Mouse (Mus musculus): ENCODE measurements at regions not wholly inside any gene's neighbourhood (a gene's known extent, or its start where the extent isn't known, plus 50 kb on each side); places are given as distances from the start of the nearest gene placed in this dataset.
"Not testable (repeated sequence)": the region's sequence is repeated elsewhere in the genome, so short reads cannot be mapped to it uniquely, and the experiment has no call there.

GRCm38 (mm10) chr9:4234796-4235195 is 74.5 kb downstream of the Aasdhppt start:
- no peak for DNase-seq (ENCODE audit: low read depth, low spot score)

- DNase-seq (ENCODE audit: low read depth, low spot score), result not testable (repeated sequence)
Observed at GRCm38 (mm10) chr9:4214571-4214970, 94.7 kb downstream of the Aasdhppt start.

GRCm38 (mm10) chr9:4209987-4210476 is 99.2 kb downstream of the Aasdhppt start:
- DNase-seq (ENCODE audit: low read depth, low spot score), result peak; percentile 14

GRCm38 (mm10) chr9:4192737-4193136 is 116.5 kb downstream of the Aasdhppt start:
- not testable (repeated sequence) for DNase-seq (ENCODE audit: low read depth, low spot score)

- not testable (repeated sequence) for DNase-seq (ENCODE audit: low read depth, low spot score)
Observed at GRCm38 (mm10) chr9:4156011-4156410, 153.3 kb downstream of the Aasdhppt start.

- not testable (repeated sequence) for DNase-seq (ENCODE audit: low read depth, low spot score)
Observed at GRCm38 (mm10) chr9:4138829-4139228, 170.4 kb downstream of the Aasdhppt start.

GRCm38 (mm10) chr9:4092518-4092917 is 216.8 kb downstream of the Aasdhppt start:
- no peak for DNase-seq (ENCODE audit: low read depth, low spot score)

- not testable (repeated sequence) for DNase-seq (ENCODE audit: low read depth, low spot score)
Observed at GRCm38 (mm10) chr9:4082668-4083067, 226.6 kb downstream of the Aasdhppt start.

- DNase-seq (ENCODE audit: low read depth, low spot score), result no peak
Observed at GRCm38 (mm10) chr9:4061037-4061436, 248.2 kb downstream of the Aasdhppt start.

GRCm38 (mm10) chr9:4048749-4049148 is 260.5 kb downstream of the Aasdhppt start:
- no peak for DNase-seq (ENCODE audit: low read depth, low spot score)

GRCm38 (mm10) chr9:4047654-4048053 is 261.6 kb downstream of the Aasdhppt start:
- not testable (repeated sequence) for DNase-seq (ENCODE audit: low read depth, low spot score)

- no peak for DNase-seq (ENCODE audit: low read depth, low spot score)
Observed at GRCm38 (mm10) chr9:4040871-4041665, 268.2 kb downstream of the Aasdhppt start.

GRCm38 (mm10) chr9:4027181-4027580 is 282.1 kb downstream of the Aasdhppt start:
- DNase-seq (ENCODE audit: low read depth, low spot score), result not testable (repeated sequence)

- DNase-seq (ENCODE audit: low read depth, low spot score), result no peak
Observed at GRCm38 (mm10) chr9:4020093-4020492, 289.2 kb downstream of the Aasdhppt start.

GRCm38 (mm10) chr9:3996686-3997085 is 312.6 kb downstream of the Aasdhppt start:
- no peak for DNase-seq (ENCODE audit: low read depth, low spot score)

- not testable (repeated sequence) for DNase-seq (ENCODE audit: low read depth, low spot score)
Observed at GRCm38 (mm10) chr9:3988383-3988782, 320.9 kb downstream of the Aasdhppt start.

- not testable (repeated sequence) for DNase-seq (ENCODE audit: low read depth, low spot score)
Observed at GRCm38 (mm10) chr9:3987971-3988370, 321.3 kb downstream of the Aasdhppt start.

Data from forelimb bud, embryonic 11.5 days (tissue).